Mouse (Mus musculus): ENCODE data around the gene Pnma3. TPM values are rescaled to one million over a fixed set of nuclear protein-coding genes. Genes with fewer than 3 reads are reported as not detected.

Pnma3 gene
- not detected in 2 replicates for polyA plus RNA-seq (2012)

DNA sequence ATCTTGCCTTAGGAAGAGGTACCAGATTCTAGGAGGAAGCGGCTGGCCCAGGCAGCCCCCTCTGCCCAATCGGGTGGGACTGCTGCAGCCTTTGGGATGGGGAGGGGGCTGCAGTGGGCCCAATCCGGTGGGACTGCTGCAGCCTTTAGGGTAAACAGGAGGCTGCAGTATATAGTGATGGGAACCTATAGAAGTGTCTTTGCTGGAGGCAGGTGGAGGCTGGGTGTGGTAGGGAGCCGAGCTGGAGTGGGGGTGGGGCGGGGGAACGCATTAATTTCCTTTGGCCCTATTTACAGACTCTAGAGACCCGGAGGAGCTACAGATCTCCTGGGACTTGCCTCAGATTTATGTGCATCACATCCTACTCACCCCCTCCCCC is at the start of gene Pnma3:
TSS of gene Pnma3 (plus strand) at position 373 of the 379 bp plus-strand sequence.

DNA sequence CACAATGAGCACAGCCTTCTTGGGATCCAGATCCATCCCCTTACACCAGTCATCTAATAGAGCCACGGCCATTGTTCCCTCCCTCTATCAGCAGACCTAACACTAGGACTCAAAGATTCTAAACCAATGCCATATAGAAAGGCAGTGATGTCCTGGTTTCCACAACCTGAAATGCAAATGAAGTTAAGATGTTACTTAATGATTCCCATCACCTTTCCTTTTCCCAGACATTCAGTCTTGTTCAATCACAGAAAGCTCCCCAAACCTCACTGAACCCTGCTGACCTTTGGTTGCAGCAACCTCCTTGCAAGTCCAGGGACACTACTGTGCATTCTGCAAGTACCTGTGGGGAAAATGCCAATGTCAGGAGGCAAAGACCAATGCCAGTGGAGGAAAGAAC is 27.6 kb upstream of the Pnma3 start, which contains the start of gene Pnma5:
TSS of gene Pnma5 (minus strand) at position 101 of the 400 bp plus-strand sequence.

DNA sequence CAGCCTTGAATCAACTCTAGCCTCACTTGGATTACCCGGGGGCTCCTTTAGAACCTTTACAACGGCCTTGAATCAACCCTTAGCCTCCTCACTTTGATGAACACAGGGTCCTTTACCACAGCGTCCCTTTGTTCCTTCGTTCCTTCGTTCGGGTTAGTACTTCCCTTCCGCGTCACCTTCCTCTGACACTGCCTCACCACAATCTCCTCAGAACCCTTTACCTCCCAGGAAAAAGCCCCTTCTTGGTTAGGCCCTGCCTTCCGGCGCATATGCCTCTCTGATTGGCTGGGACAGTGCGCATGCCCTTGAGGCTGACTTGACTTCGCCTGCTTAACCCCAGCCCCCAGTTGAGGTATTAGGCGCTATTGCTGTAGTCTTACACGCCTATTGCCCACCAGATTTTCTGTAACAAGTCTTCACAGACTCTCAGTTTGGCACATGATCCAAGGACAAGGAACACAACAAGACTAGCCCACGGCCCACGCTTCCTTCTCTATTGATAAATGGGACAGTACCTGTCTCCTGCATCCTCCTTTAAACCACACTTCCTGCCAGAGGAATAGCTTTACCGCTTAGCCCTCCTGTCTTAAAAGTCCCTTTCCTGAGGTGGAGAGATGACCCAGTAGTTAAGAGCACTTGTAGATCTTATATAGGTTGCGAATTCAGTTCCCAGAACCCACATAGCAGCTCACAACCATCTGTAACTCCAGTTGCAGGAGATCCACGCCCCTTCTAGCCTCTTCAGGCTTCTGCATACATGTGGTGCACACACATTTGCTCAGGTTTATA is 17.9 kb downstream of the Pnma3 start, which contains the start of gene Xlr4a:
TSS of gene Xlr4a (minus strand) at position 212 of the 789 bp plus-strand sequence.

GRCm38 (mm10) chrX:73096941-73097508 is 32.4 kb downstream of the Pnma3 start, which contains the start of gene Xlr3a:
Gene Xlr3a (minus strand): TSS chrX:73097095.

DNA sequence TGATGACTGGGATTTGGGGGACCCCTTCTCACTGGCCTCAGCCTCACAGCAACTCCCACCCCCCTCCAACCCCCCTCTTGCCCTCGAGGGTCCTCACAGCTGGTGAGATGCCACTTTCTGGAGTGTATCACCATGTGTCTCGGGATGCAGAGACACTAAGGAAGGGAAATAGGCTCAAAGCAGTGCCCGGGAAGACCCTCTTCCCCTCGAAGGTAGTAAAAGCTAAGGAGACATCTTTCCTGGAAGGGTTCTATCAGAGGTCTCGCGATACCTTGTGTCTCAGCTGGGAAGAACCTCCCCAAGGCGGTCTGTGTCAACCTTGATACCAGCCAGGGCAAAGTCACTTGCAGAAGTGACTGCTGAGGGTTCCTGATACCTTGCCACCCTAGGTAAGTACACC is 52.2 kb downstream of the Pnma3 start, which contains the start of gene Gm14685:
TSS of gene Gm14685 (plus strand) at position 301 of the 400 bp plus-strand sequence.

Other genes starting within 250 kb of the Pnma3 start
- not detected in 2 replicates for gene Gabrq, start 239.6 kb upstream of the Pnma3 start, polyA plus RNA-seq (2012)
- gene Cetn2, start 146.4 kb upstream of the Pnma3 start, polyA plus RNA-seq (2012): 4.9 and 5.8 TPM in 2 replicates
- gene Nsdhl, start 146.2 kb upstream of the Pnma3 start, polyA plus RNA-seq (2012): 1.4 TPM in 2 replicates
- gene Zfp185, start 77.4 kb upstream of the Pnma3 start, polyA plus RNA-seq (2012): 0.04 TPM in 1 of 2 replicates, not detected in the other
- not detected in 2 replicates for gene Pnma5, start 27.7 kb upstream of the Pnma3 start, polyA plus RNA-seq (2012)
- gene Xlr4a, start 17.7 kb downstream of the Pnma3 start, polyA plus RNA-seq (2012): 1.5 and 1.6 TPM in 2 replicates
- gene Xlr3a, start 32.3 kb downstream of the Pnma3 start, polyA plus RNA-seq (2012): 0.03 and 0.31 TPM in 2 replicates
- gene Gm14685, start 52.3 kb downstream of the Pnma3 start, polyA plus RNA-seq (2012): 0.03 and 0.30 TPM in 2 replicates
- not detected in 2 replicates for gene Xlr5b, start 84.0 kb downstream of the Pnma3 start, polyA plus RNA-seq (2012)
- not detected in 2 replicates for gene DXBay18, start 84.7 kb downstream of the Pnma3 start, polyA plus RNA-seq (2012)
- gene Spin2d, start 112.2 kb downstream of the Pnma3 start, polyA plus RNA-seq (2012): not detected in 2 replicates
- gene Xlr3b, start 127.4 kb downstream of the Pnma3 start, polyA plus RNA-seq (2012): 0.12 and 0.24 TPM in 2 replicates
- gene Xlr4b, start 149.5 kb downstream of the Pnma3 start, polyA plus RNA-seq (2012): 1.2 and 1.3 TPM in 2 replicates
- 20.1 and 21.8 TPM in 2 replicates for gene F8a, start 163.5 kb downstream of the Pnma3 start, polyA plus RNA-seq (2012)
- 0.97 and 1.8 TPM in 2 replicates for gene Xlr4c, start 178.3 kb downstream of the Pnma3 start, polyA plus RNA-seq (2012)
- 0.04 TPM in 1 of 2 replicates, not detected in the other for gene Xlr3c, start 200.6 kb downstream of the Pnma3 start, polyA plus RNA-seq (2012)
- not detected in 2 replicates for gene Xlr5a, start 228.2 kb downstream of the Pnma3 start, polyA plus RNA-seq (2012)
- gene Xlr5c, start 228.2 kb downstream of the Pnma3 start, polyA plus RNA-seq (2012): not detected in 2 replicates